Mouse (Mus musculus) duodenum, adult 2 months (tissue): ENCODE data around the gene Ampd3. TPM values are rescaled to one million over a fixed set of nuclear protein-coding genes. Genes with fewer than 3 reads are reported as not detected.

Experiments used
- polyA plus RNA-seq: library from polyadenylated mRNA; depleted of rRNA; stranded (reverse); fragments of >200 nt; gene quantifications from 2 replicates; pipeline ENCODE4 v1.2.3, GENCODE M21; 2012; ENCODE audit warnings: low replicate concordance; rRNA removed

Gene Ampd3
- 4.4 and 7.8 TPM in 2 replicates for polyA plus RNA-seq

DNA sequence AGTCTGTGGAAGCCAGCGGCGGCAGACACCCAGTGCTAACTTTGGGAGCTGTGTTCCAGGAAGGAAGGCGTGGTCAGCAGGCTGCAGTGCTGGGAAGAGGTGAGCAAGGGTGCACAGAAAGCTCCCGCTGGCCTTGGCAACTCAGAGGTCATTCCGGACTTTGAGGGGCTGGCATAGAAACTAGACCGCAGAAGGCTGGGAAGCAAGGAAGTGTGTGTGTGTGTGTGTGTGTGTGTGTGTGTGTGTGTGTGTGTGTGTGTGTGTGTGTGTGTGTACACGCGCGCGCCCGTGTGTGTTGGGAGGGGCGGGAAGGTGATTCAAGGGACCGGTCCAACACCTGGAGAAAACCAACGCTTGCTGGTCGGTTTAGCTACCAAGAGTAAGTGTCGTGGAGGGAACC is at the start of gene Ampd3:
TSS of gene Ampd3 (plus strand) at position 206 of the 400 bp plus-strand sequence.

DNA sequence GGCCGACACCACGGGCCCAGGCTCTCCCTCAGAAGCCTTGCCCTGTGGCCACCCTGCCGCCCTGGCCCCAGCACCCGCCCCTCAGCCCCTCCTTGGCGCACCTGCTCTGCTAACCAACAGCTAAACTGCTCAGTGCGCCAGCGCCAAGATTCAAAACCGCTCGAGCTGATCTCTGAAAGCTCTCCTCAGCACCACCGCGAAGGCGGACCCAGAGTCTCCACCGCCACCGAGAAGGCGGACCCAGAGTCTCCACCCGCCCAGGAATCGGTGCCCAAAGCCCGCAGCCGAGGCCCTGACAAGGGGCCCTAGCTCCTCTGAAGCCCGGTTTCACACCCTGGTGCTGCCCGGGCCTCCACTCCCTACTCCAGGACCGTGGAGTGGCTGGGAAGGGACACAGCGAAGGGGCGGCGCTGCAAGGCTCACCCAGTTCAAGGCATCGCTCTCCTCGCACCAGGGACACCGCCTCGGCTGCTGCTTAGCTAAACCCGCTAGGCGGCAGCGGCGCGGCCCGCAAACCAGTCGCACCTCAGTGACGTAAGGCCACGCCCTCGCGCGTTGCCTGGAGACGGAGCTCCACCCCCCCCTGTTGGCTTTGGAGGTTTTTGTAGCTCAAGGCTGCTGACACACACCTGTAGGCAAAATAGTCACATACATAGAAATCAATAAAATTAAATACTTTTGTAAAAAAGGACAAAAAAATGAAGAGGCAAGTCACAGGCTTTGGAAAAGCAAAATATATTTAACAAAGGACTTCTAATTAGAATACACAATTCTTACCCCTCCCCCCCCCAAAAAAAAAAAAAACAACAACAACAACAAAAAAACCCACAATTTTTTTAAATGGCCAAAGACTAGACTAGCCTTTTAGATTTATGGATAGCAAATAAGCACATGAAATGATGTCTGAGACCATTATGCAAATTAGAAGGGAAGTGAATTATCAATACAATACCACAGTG is 76.2 kb downstream of the Ampd3 start, which contains the start of gene Rnf141:
TSS of gene Rnf141 (minus strand) at position 542 of the 959 bp plus-strand sequence.

Other genes starting within 250 kb of the Ampd3 start
- 5.8 and 7.7 TPM in 2 replicates for gene Sbf2, start 153.3 kb upstream of the Ampd3 start, polyA plus RNA-seq
- 2.9 TPM in 2 replicates for gene Adm, start 140.5 kb upstream of the Ampd3 start, polyA plus RNA-seq
- 7.7 and 8.3 TPM in 2 replicates for gene Rnf141, start 76.3 kb downstream of the Ampd3 start, polyA plus RNA-seq
- gene Lyve1, start 95.0 kb downstream of the Ampd3 start, polyA plus RNA-seq: 2.6 and 6.2 TPM in 2 replicates
- gene Mrvi1, start 214.3 kb downstream of the Ampd3 start, polyA plus RNA-seq: 9.0 and 25.2 TPM in 2 replicates